Comparison of ENCODE assay signal across 13 mouse cellular contexts in genomic region chr14:75505126-75505840, GRCm38 (mm10). TPM values are rescaled to one million over a fixed set of nuclear protein-coding genes. Genes with fewer than 3 reads are reported as not detected.
DNase-seq lines count a peak whose midpoint lies in the region; ATAC-seq lines count a peak whose summit lies in the region.
"Had no signal": no experiment of that assay in that cellular context is flagged by ENCODE, and none has a peak within 500 bp of the region (broad histone marks: within the 10 kb centered on the region; RNA-seq: fewer than 3 reads in every experiment).

No protein-coding gene starts in this region.

- H3K4me3 ChIP-seq in heart, embryonic 10.5 days: no peak overlapping the region
- no peak overlapping the region for H3K4me3 ChIP-seq in forebrain, embryonic 15.5 days
- H3K4me3 ChIP-seq in midbrain, embryonic 11.5 days (ENCODE audit: low read depth, low read length): no peak overlapping the region
- H3K4me3 ChIP-seq in limb, embryonic 10.5 days: no peak overlapping the region
- H3K4me3 ChIP-seq: stomach, embryonic 15.5 days had no signal

- H3K4me1 ChIP-seq in heart, embryonic 10.5 days: peaks cover 13% of the 10 kb centered on the region
- H3K4me1 ChIP-seq in forebrain, embryonic 15.5 days: peaks cover 45% of the 10 kb centered on the region
- peaks cover 14% of the 10 kb centered on the region for H3K4me1 ChIP-seq in midbrain, embryonic 11.5 days (ENCODE audit: control insufficient read depth, insufficient read depth, low read length)
- H3K4me1 ChIP-seq in limb, embryonic 10.5 days: peaks cover 3% of the 10 kb centered on the region; the same call in 1 of the 2 replicates
- H3K4me1 ChIP-seq: stomach, embryonic 15.5 days had no signal

- H3K4me2 ChIP-seq in forebrain, embryonic 15.5 days (replicated peaks): no peak overlapping the region
- no peak overlapping the region for H3K4me2 ChIP-seq in midbrain, embryonic 11.5 days
- H3K4me2 ChIP-seq: stomach, embryonic 15.5 days had no signal

- H3K36me3 ChIP-seq in heart, embryonic 10.5 days: no peaks in the 10 kb centered on the region
- H3K36me3 ChIP-seq in forebrain, embryonic 15.5 days: no peaks in the 10 kb centered on the region
- no peaks in the 10 kb centered on the region for H3K36me3 ChIP-seq in midbrain, embryonic 11.5 days (ENCODE audit: control insufficient read depth, insufficient read depth, low read length)
- no peaks in the 10 kb centered on the region for H3K36me3 ChIP-seq in limb, embryonic 10.5 days
- H3K36me3 ChIP-seq: G1E; stomach, embryonic 15.5 days had no signal

- no peaks in the 10 kb centered on the region for H3K9me3 ChIP-seq in heart, embryonic 10.5 days
- H3K9me3 ChIP-seq in forebrain, embryonic 15.5 days: no peaks in the 10 kb centered on the region
- H3K9me3 ChIP-seq in midbrain, embryonic 11.5 days (ENCODE audit: control insufficient read depth, low read length): no peaks in the 10 kb centered on the region
- no peaks in the 10 kb centered on the region for H3K9me3 ChIP-seq in limb, embryonic 10.5 days (replicated peaks)
- H3K9me3 ChIP-seq: G1E; stomach, embryonic 15.5 days had no signal

- 0 out of 2 replicates have a peak overlapping the region, but pooled peaks have one; percentile 29 for H3K27ac ChIP-seq in heart, embryonic 10.5 days
- peak overlapping the region; percentile 85 for H3K27ac ChIP-seq in forebrain, embryonic 15.5 days (replicated peaks)
- no peak overlapping the region for H3K27ac ChIP-seq in midbrain, embryonic 11.5 days (ENCODE audit: low read depth, low read length)
- H3K27ac ChIP-seq in limb, embryonic 10.5 days: no peak overlapping the region
- H3K27ac ChIP-seq: stomach, embryonic 15.5 days had no signal

- no peak overlapping the region for H3K9ac ChIP-seq in forebrain, embryonic 15.5 days (replicated peaks)
- no peak overlapping the region for H3K9ac ChIP-seq in midbrain, embryonic 11.5 days (ENCODE audit: low read length)
- H3K9ac ChIP-seq: stomach, embryonic 15.5 days had no signal

- 44% methylated on average over 8 of the region's 8 CpGs for WGBS in heart, embryonic 10.5 days
- WGBS in forebrain, embryonic 15.5 days: 11% methylated on average over 8 of the region's 8 CpGs
- 26% methylated on average over 8 of the region's 8 CpGs for WGBS in midbrain, embryonic 11.5 days
- 47% methylated on average over 8 of the region's 8 CpGs for WGBS in limb, embryonic 10.5 days

- DNase-seq in heart, embryonic 10.5 days (ENCODE audit: low spot score): no peak
- no peak for DNase-seq in heart, adult 9 months (ENCODE audit: low spot score in 2 of 2)
- DNase-seq in midbrain, embryonic 11.5 days (ENCODE audit: low spot score, missing footprints): peak; percentile 84
- no peak for DNase-seq in layer of hippocampus, adult 8-10 months (ENCODE audit: low spot score in 2 of 2)
- no peak for DNase-seq in spleen, postnatal 4 days (ENCODE audit: low spot score in 2 of 2)
- no peak for DNase-seq in adrenal gland, postnatal 4 days (ENCODE audit: low spot score in 2 of 2)
- DNase-seq in limb, embryonic 10.5 days (ENCODE audit: low spot score): no peak
- DNase-seq: adrenal gland, adult 2 months; heart, postnatal 10 days had no signal

- no peaks in the 10 kb centered on the region for H3K27me3 ChIP-seq in heart, embryonic 10.5 days (ENCODE audit: insufficient read depth, poor library complexity, severe bottlenecking)
- H3K27me3 ChIP-seq in forebrain, embryonic 15.5 days: no peaks in the 10 kb centered on the region
- no peaks in the 10 kb centered on the region for H3K27me3 ChIP-seq in midbrain, embryonic 11.5 days (ENCODE audit: control insufficient read depth, insufficient read depth, low read length)
- H3K27me3 ChIP-seq in limb, embryonic 10.5 days (ENCODE audit: low read depth, poor library complexity, severe bottlenecking): no peaks in the 10 kb centered on the region
- H3K27me3 ChIP-seq: stomach, embryonic 15.5 days had no signal

- peak; percentile 80 for ATAC-seq in forebrain, embryonic 15.5 days (replicated peaks)
- peak; percentile 77 for ATAC-seq in midbrain, embryonic 11.5 days (ENCODE audit: low FRiP score)

RNA-seq across cellular contexts. Expression of gene Siah3, which starts 49.5 kb away (rescaled TPM):
- polyA plus RNA-seq in heart, embryonic 10.5 days (2016; fragmentation: Nextera tagmentation; extraction: Ambion mirVana): 0.05 TPM in 1 of 2 replicates, not detected in the other
- polyA plus RNA-seq in forebrain, embryonic 15.5 days (2015; fragmentation: Nextera tagmentation; extraction: Ambion mirVana): 3.8 and 5.2 TPM in 2 replicates
- 1.1 and 1.4 TPM in 2 replicates for polyA plus RNA-seq in midbrain, embryonic 11.5 days (2014; fragmentation: Nextera tagmentation; extraction: Ambion mirVana)
- total RNA-seq in layer of hippocampus, adult 8-10 months (2022): 1 to 10 TPM; 6.9 to 8.0 (median 7.8) TPM
- total RNA-seq in adrenal gland, postnatal 4 days (2021): under 1 TPM; 0.62 to 0.87 TPM
- not detected in 2 replicates for polyA plus RNA-seq in limb, embryonic 10.5 days (2016; fragmentation: Nextera tagmentation; extraction: Ambion mirVana)
- polyA plus RNA-seq: G1E; lung, embryonic 16.5 days had no signal

Comparison
In these comparisons a context has a peak if more than half of its experiments do, and no peak if none do; other contexts are left out.
1. H3K27ac ChIP-seq: peak in heart, embryonic 10.5 days (single experiment) and forebrain, embryonic 15.5 days (single experiment); none in midbrain, embryonic 11.5 days (single experiment) and limb, embryonic 10.5 days (single experiment).